Mouse (Mus musculus) layer of hippocampus, postnatal 10 days (tissue): ENCODE measurements around the gene Slc12a7. TPM values are rescaled to one million over a fixed set of nuclear protein-coding genes. Genes with fewer than 3 reads are reported as not detected.
A peak's percentile ranks its signal among the peaks of the same experiment; 100 is the strongest.
"Not testable (repeated sequence)": the region's sequence is repeated elsewhere in the genome, so short reads cannot be mapped to it uniquely, and the experiment has no call there.

Experiments used
- DNase-seq, 2 experiments: peaks; one replicate each; pipeline ENCODE4 v3.0.0; 2021; ENCODE audit warnings: low spot score in 2 of 2
- long read RNA-seq: library from polyadenylated mRNA; stranded (forward); transcript quantifications from one replicate; pipeline ENCODE4 v2.0.0, GENCODE M21; 2023
- total RNA-seq, 2 experiments: library from RNA; stranded (reverse); gene quantifications; 2 replicates each; pipeline ENCODE4 v1.2.3; 2021

The Slc12a7 gene
- 10 to 100 TPM in 1 of 2 experiments, 1 to 10 TPM in 1; 9.0 to 10.4 TPM for total RNA-seq
- long read RNA-seq, full-length matches to known transcripts = 1 of 8 reads
- long read RNA-seq, partial matches to known transcripts = 1 of 8 reads
- long read RNA-seq, other reads (novel, unspliced or antisense) = 6 of 8 reads

DNA sequence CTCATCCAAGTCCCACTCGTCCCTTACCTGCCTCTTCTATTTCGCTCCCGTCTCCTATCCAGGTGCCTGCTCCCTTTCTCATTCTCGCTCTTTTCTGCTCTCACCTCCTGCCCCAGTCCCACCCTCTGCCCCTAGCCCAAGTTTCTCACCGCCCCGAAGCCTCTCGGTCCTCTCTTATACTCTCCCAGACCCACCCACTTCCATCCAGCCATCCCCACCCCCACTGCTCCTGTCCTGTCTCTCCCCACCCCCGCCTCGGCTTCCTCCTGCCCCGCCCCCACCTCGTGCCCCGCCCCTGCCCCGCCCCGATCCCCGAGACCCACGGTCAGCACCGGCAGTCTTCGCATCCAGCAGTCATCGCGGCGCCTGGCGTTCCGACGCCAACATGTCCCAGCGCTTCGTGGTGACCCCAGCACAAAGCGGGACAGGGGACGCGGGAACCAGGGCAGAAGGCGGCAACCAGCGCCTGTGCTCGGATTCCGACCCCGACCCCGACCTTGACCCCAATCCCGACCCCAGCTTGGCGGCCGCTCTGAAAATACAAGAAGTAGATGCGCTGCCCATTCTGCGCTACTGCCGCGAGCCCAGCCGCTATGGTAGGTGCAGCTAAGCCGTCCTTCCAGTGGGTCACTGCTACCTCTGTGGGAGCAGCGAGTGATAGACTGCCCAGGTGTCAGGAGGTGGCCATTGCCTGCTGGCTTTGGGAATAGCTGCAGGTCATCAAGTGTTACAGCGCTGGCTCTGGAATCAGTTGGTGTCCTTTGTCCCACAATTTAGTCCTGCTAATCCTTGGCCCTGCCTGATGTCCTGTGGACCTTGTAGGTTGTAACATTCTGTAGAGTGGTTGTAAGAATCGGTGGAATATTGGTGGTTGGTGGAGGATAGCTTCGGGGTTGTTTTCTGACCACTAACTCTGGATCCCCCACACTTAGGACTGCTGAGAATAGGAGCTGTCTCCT, at the start of gene Slc12a7:
Gene Slc12a7 (plus strand): TSS at position 353 of the 959 bp plus-strand sequence.
- no peak for DNase-seq

DNA sequence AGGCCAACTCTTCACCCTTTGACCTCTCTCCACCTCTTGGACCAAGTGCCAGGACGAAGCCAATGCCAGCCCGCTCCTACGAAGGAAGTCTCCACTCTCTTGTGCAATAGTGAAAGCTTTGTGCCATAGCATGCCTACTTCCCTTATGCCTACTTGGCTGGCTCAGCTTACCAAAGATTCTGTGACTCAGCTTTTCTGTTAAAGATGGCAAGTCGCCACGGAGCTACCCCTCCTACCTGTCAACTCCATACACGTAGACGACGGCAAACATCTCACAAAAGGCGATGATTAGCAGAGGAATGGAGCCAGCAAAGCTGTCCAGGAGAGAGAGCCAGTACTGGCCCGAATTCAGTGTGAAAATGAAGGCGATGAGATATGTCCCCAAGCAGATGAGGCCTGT, 49.2 kb upstream of the Slc12a7 start:
- peak in 1 of 2 experiments; percentile 21 for DNase-seq

DNA sequence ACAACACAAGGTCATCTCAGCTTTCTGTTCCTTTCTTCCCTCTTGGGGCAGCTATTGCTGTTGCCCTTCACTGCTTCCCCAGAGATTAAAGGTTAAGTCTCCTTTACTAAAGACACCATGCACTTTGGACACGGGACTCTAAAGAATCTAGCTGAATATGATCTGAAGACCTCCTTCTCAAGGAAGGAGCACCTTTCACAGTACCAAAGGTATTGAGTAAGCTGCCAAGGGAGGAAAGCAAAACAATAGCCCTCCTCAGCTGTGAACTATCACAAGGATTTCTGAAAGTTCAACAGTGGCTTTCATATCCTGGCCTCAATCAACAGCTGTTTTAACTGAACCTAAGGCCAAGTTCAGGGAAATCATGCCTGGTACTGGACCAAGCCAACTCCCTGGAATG, 48.5 kb upstream of the Slc12a7 start:
- no peak for DNase-seq

DNA sequence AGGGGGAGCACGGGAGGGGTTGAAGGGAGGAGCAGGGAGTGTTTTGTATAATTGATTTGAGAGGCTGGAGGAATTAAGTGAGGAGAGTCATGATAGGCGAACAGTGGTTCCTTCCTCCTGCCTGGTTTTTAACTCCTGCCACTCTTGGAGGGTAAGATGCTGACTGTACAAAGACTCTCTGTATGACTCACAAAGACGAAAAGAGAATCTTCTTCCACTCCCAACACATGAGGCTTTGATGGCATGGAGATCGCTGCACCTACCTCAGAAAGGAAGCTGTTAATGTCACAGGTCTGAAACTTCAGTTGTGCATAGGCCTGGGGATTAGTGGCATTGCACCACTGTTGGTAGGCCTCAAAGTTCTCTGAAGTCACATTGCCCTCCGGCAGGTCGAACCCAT, 47.4 kb upstream of the Slc12a7 start:
- no peak for DNase-seq

DNA sequence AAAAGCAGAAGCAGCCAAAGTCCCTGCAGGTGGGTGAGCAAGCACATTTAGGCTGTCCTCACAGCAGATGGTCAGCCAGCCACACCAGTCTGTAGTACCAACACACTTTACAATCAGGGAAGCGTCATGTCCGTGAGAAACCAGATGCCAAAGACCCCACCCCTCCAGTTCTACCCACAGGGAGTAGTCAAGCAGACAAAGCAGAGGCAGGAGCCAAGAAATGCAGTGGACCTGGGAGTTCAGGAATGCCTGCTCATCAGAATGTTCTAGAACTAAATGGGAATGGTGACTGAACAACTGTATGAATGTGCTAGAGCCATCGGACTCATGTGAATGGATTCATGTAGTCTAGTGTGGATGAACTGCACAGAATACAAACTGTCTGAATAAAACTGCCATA, 45.3 kb upstream of the Slc12a7 start:
- no peak for DNase-seq

DNA sequence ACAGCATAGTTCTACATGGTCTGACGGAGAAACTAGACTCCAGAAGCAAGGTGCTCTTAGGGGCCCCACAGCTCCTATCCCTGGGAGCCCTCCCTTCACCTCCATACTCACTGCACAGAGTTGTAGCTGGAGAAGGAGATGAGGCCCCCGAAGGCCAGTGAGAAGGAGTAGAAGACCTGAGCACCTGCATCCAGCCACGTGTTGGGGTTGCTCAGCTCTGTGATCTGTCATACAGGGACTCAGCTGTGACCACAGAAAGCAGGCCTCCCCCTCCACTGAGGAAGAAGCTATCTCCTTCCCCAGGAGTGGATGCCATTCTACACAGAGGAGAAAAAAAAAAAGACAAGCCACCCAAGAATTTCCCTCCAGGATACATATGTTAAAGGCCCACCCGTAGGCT, 44.0 kb upstream of the Slc12a7 start:
- DNase-seq = no peak

DNA sequence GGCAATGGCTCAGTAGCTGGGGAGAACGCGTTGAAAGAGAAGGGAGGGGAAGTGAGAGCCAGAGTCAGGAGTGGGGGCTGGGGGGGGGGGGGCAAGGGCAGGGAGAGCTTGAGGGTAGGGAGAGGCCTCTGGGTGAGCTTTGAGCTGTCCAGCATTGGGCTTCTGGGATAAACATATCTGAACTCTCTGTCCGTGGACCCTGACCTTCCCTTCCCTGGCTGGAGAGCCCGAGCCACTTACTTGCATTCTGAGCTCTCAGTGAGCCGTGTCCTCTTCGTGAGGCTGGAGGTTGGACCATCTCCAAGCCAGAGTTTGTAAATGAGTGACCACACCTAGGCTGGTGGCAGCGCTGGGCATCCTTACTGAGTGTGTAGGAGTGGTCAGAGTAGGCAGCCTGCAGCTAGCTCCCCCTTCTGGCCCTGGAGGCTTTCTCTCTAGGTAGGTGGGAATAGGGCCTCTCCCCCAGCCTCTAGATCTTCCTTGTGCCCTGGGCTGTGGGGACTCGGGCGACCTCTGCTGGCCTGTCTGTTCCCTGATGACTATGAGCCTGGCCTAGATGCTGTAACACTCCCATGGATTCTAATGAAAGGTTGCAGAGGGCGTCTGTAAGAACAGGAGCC, 40.5 kb upstream of the Slc12a7 start:
- peak; percentile 74 to 78 for DNase-seq

DNA sequence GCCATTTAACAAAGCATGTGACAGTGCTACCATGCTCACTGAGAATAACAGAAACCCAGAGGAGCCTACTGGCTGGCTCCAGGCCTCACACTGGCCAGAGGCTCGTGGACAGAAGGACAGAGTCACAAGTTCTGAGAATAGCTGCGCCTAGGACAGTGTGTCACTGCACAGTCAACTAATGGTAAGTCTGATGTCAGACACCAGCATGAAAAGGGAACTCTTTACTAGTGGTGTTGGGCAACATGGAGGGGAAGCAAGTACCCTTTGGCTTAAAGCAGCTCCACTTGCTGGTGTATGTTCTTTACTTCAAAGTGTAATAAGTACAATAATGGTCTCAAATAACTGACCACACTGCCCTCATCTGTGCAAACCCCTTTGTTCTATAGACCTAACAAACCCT, 39.6 kb upstream of the Slc12a7 start:
- DNase-seq = no peak

DNA sequence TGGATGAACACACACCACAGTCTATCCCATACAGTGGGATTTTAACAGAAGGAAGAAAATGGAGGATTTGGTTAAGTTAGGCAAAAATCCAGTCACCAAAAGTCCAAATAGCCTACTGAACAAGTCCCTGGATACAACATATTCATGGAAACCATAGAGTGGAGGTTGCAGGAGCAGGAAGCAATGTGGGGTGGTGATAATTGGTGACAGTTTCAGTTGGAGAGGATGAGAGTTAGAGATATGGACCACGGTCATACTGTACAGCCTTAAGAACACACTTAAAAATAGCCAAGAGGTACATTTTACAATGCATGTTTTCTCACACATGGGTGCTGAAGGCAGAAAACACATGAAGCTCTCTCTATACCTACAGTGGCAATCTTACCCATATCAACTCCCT, 37.9 kb upstream of the Slc12a7 start:
- no peak for DNase-seq

DNA sequence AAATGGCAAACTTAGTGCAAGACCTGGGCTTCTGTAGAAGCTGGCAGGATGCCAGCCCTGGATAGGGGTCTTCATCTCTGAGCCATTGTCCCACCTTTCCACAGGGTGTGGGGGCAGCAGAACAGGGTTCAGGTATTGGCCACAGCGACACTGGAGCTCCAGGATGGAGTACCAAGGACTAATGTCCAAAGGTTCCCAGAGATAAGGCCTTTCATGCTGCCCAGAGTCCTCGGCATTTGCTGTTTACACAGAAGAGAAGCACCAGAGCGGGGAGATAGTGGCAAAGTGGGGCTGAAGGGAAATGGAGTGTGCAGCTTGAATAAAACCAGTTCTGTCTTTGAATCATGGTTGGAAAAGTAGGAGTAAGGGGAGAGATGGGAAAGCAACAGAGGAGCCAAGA, 36.4 kb upstream of the Slc12a7 start:
- DNase-seq = no peak

DNA sequence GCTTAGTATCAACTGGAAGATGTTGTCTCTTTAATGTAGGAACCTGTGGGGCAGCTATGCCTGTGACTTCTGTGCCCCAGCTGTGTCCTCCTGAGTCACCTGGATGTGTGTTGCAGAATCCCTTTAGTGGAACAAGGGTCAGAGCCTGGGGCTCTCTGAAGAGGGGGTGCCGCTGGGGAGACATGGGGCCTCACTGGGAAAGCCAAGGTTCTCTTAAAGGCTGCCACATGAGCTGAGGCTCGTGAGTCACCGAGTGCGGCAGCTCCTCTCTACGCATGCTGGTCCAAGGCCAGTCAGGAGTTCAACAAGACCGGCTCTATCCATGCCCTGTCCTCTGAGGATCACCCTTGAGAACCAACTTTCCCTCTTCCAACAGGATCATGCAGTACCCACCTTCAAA, 33.2 kb upstream of the Slc12a7 start:
- DNase-seq = no peak

DNA sequence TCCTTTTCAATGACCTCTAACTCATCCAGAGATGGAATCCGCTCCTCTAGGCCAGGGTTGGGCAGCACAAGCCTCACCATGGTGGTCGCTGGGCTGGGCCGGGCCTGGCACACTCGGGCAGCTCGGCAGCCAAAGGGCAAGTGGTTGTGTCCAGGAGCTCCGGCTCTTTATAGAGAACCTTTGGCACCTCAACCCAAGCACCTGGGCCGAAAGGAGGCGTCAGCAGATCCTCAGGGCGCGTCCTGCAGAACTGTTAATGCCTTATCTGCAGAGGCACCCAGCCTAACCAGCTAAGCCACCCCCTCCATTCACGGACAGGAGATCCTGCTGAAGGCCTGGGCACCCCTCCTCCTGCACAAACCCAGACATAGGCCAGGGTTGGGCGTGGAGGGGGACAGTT, 32.3 kb upstream of the Slc12a7 start:
- no peak for DNase-seq

DNA sequence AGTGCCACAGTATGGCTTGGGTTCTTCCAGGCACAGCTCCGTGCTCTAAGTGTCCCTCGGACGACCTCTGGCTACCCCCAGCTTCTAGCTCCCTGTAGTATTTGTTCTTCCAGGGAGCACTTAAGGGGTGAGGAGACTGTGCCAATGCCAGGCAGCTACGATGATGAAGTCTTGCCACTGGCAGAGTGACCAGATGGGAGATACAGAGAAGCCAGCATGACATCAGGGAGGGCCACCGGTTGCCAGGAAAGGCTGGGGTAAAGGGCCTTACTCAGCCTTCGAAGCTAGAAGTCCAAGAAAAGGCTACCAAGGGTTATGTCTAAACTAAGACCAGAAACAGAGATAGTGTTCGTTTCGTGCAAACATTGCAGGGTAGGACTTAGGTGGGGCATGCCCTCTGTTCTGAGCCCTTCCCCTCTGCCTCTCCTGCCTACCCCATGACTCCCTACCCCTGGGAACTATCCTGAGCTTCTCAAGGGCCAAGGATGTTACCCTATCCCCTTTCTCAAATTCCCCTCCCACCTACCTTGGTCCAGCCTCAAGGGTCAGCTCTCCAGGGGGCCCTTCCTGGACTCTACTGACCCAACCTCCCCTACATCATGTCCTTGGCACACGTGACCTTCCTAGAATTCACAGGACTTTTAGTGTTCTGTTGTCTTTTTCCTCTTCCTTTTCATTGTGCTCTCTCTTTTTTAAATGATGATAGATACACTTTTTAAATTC, 31.6 kb upstream of the Slc12a7 start:
- DNase-seq = no peak

DNA sequence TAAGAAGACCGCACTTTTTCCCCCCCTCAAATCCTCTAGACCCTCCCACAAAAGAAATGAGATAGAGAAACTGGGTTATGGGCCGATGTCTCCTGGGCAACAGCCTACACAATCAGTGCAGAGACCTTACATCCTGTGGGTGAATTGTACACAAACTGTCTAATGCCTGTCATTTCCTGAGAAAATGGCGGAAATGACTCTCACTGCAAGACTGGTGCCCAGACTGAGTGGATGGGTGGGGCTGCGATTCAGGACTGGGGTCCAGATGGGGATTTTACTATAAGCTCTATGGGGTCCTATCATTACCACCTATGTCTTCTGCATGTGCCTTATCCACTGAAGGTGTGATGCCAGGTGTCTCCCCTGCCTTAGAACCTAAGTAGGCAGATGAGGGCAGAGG, 30.1 kb upstream of the Slc12a7 start:
- no peak for DNase-seq

DNA sequence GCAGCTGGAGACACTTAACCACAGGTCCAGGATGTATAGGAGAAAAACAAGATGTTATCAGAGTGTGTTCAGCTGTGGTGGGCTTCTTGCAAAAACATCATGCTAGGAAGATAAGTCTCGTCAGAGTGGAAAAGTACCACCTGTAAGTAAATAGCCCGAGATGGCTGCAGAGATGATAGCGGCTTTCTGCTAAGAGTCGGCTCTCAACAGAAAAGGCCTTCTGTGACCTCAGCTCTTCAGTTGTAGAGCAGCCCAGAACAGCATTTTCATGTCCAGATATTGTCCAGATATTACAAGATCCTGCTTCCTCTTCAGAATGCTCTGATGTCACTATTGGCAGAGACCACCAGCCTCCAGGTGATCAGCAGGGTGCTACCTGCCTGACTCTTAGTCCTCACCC, 29.4 kb upstream of the Slc12a7 start:
- DNase-seq = not testable (repeated sequence)

DNA sequence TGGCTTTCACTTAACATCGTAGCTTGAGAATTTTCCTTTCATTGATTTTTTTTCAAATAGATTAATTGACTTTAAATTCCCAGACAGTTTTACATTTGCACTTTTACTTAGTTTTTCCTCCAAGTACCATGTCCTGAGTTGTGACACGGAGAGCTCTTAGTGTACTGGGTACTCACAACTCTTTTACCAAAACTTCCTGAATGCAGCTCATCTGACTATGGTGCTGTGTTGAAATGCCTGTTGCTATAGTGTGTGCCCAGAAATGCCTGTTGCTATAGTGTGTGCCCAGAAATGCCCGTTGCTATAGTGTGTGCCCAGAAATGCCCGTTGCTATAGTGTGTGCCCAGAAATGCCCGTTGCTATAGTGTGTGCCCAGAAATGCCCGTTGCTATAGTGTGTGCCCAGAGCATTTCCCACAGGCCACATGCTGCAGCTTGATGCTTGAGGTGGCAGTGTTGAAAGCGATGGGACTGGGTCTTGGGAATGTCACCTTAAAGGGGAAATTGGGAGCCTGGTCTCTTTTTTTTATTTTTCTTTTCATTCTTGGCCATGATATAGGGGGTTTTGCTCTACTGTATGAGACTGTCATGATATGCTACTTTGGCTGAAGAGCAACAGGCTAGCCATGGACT, 28.1 kb upstream of the Slc12a7 start, which contains the start of gene Slc6a19:
Gene Slc6a19 (minus strand): TSS at position 172 of the 632 bp plus-strand sequence.
- DNase-seq = no peak

DNA sequence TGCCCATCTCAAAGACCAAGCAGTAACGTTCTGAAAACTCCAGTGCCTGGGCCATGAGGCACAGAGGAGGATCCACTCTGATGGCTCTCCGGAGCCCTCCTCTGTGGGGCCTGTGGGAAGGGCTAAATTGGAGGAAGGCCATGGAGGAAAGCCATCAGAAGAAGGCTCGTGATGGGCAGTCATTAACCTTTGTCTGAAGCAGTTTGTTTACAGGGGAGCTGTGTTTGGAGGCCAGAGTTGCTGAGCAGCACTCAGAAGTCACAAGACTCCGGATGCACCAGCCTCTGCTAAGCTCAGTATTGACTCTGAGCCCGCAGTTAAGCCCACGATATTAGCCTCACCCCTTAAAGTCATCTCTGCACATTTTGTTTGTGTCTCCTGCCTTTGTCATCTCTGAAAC, 23.4 kb upstream of the Slc12a7 start:
- DNase-seq = no peak

DNA sequence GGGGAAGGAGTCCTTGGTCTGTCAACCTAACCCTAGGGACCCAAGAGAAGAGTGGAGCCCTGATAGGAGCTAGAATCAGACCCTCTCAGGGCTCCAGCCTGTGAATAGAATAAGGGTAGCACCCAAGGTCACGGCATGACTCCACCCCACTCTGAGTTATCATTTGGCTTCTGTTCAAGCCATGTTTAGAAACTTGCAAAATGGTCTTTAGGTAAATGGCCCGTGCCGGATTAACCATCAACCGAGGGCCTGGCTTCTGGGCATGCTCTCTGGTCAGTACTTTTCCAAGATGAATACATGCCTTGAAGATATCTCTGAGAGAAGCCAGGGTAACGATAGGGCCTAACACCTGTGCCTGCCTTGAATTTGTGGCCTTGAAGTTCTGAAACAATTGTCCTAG, 21.7 kb upstream of the Slc12a7 start:
- no peak for DNase-seq

DNA sequence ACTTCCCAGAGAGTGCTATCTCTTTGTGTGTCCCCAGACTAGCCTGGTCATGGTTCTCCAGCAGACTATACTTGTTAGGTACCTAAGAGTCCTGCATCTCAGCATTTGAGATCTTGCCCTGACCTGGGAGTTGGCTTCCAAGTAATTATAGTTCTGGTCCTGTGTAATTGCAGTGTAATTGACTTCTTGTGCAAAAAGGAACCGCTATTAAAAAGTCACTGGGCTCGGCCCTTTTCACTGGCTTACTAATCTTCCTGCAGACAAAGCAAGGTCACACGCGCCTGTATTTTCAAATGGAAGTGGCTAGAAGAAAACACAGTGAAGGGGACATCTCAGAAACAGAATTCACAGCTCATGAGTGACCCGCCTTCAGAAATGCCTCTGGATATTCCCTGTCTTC, 21.1 kb upstream of the Slc12a7 start:
- DNase-seq = no peak

DNA sequence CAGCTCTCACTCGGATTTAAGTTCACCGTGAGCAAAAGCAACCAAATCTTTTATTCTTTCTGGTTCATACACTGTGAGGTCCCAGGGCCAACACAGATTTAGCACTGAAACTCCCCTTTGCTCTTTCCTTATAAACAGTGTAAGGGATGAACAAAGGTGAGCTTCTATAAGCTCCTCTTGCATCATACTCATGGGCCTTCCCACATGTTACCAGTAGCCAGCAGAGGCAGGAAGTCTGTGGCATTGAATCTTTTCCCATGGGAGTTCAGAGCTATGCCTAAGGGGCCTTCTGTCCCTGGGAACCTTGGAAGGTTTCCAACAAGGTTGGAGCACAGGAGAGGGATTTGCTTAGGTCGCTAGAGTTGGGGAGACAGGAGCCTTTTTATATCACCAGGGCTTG, 20.7 kb upstream of the Slc12a7 start:
- DNase-seq = no peak

DNA sequence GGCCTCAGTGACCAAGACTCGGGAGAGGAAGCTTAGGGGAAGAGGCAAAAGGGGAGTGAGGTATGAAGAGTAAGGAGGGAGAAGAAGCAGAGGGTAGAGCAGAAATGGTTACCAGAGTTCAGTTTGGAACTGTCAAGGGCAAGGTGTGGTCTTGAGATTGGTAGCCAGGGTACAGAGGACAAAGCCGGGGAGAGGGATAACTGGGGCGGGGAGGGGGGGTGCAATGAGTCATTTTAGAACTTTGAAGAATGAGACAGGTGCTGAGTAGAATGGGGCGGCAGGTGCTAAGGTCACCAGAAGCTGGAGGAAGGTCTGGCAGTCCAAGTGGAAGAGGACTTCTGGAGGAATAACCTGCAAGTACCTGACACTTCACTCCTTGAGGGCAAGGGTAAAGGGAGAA, 19.7 kb upstream of the Slc12a7 start:
- no peak for DNase-seq
